In genomic region chr12:86892711-86893311, GRCm38 (mm10) we compare ENCODE assay signal across 8 mouse cellular contexts. TPM values are rescaled to one million over a fixed set of nuclear protein-coding genes. Genes with fewer than 3 reads are reported as not detected.
A peak's percentile ranks its signal among the peaks of the same experiment; 100 is the strongest.
DNase-seq lines count a peak whose midpoint lies in the region; ATAC-seq and TF ChIP-seq lines count a peak whose summit lies in the region.

No protein-coding gene starts in this region.

- H3K4me1 ChIP-seq in kidney, embryonic 15.5 days, result peaks cover 93% of the 10 kb centered on the region
- H3K4me1 ChIP-seq in heart, embryonic 15.5 days (replicated peaks), result peaks cover 92% of the 10 kb centered on the region
- H3K4me1 ChIP-seq in liver, embryonic 13.5 days (replicated peaks), result peaks cover 93% of the 10 kb centered on the region
- H3K4me1 ChIP-seq in small intestine, adult 2 months (ENCODE audit: control insufficient read depth, insufficient read depth, insufficient read length, low read length), result peaks cover 32% of the 10 kb centered on the region

- DNase-seq in kidney, adult 9 months, result no peak
- DNase-seq in adrenal gland, postnatal 36 days, result peak; percentile 42 to 61
- no peak for DNase-seq in liver, embryonic 13.5 days
- DNase-seq in ovary, postnatal 10 days (ENCODE audit: low spot score), result no peak

- no peaks in the 10 kb centered on the region for H3K27me3 ChIP-seq in kidney, embryonic 15.5 days
- no peaks in the 10 kb centered on the region for H3K27me3 ChIP-seq in heart, embryonic 15.5 days
- H3K27me3 ChIP-seq in liver, embryonic 13.5 days, result peaks cover 43% of the 10 kb centered on the region
- no peaks in the 10 kb centered on the region for H3K27me3 ChIP-seq in small intestine, adult 2 months (ENCODE audit: control insufficient read depth, insufficient read depth, low read length)

- no peaks in the 10 kb centered on the region for H3K9me3 ChIP-seq in kidney, embryonic 15.5 days (replicated peaks)
- no peaks in the 10 kb centered on the region for H3K9me3 ChIP-seq in heart, embryonic 15.5 days (replicated peaks)
- no peaks in the 10 kb centered on the region for H3K9me3 ChIP-seq in liver, embryonic 13.5 days (replicated peaks)

- H3K4me2 ChIP-seq in kidney, embryonic 15.5 days, result peak overlapping the region; percentile 68
- H3K4me2 ChIP-seq in heart, embryonic 15.5 days, result peak overlapping the region; percentile 86
- peak overlapping the region; percentile 84 for H3K4me2 ChIP-seq in liver, embryonic 13.5 days

- H3K4me3 ChIP-seq in kidney, embryonic 15.5 days (replicated peaks), result peak overlapping the region; percentile 42
- H3K4me3 ChIP-seq in heart, embryonic 15.5 days, result peak overlapping the region; percentile 53
- peak overlapping the region; percentile 58 for H3K4me3 ChIP-seq in liver, embryonic 13.5 days (replicated peaks)
- H3K4me3 ChIP-seq in small intestine, adult 2 months (ENCODE audit: low read depth, low read length), result peak overlapping the region; percentile 62; the same call in 1 of the 2 replicates

- 2% methylated on average over 18 of the region's 18 CpGs for WGBS in kidney, embryonic 15.5 days
- WGBS in heart, embryonic 15.5 days, result 5% methylated on average over 18 of the region's 18 CpGs
- WGBS in liver, embryonic 13.5 days (ENCODE audit: insufficient replicate concordance), result 2% methylated on average over 18 of the region's 18 CpGs
- 4% methylated on average over 18 of the region's 18 CpGs for WGBS in small intestine, adult 2 months

- H3K36me3 ChIP-seq in kidney, embryonic 15.5 days, result no peaks in the 10 kb centered on the region
- no peaks in the 10 kb centered on the region for H3K36me3 ChIP-seq in heart, embryonic 15.5 days
- H3K36me3 ChIP-seq in liver, embryonic 13.5 days, result no peaks in the 10 kb centered on the region
- H3K36me3 ChIP-seq in small intestine, adult 2 months (ENCODE audit: control insufficient read depth, insufficient read depth, low read length), result no peaks in the 10 kb centered on the region

- ATAC-seq in kidney, embryonic 15.5 days (replicated peaks; ENCODE audit: low FRiP score), result no peak
- no peak for ATAC-seq in heart, embryonic 15.5 days (replicated peaks; ENCODE audit: insufficient number of reproducible peaks, insufficient read depth, low FRiP score, low read depth)
- ATAC-seq in liver, embryonic 13.5 days (ENCODE audit: low read depth), result no peak
- ATAC-seq in cerebellum, adult (ENCODE audit: insufficient number of reproducible peaks, low FRiP score, low TSS enrichment), result no peak

- no peak for TF ChIP-seq POLR2A in small intestine, adult 2 months (IDR thresholded peaks at IDR 0.05; ENCODE audit: low read depth, low read length)

- no peak for TF ChIP-seq CTCF in small intestine, adult 2 months (IDR thresholded peaks at IDR 0.05; ENCODE audit: extremely low read depth, insufficient read length, insufficient replicate concordance, low read depth, low read length)

- no peak overlapping the region; the same call in 1 of the 2 replicates for H3K9ac ChIP-seq in kidney, embryonic 15.5 days
- H3K9ac ChIP-seq in heart, embryonic 15.5 days, result peak overlapping the region; percentile 56; the same call in 1 of the 2 replicates
- H3K9ac ChIP-seq in liver, embryonic 13.5 days, result peak overlapping the region; percentile 65; the same call in 1 of the 2 replicates

- H3K27ac ChIP-seq in kidney, embryonic 15.5 days, result peak overlapping the region; percentile 100
- peak overlapping the region; percentile 100 for H3K27ac ChIP-seq in heart, embryonic 15.5 days
- peak overlapping the region; percentile 93 for H3K27ac ChIP-seq in liver, embryonic 13.5 days
- peak overlapping the region; percentile 92 for H3K27ac ChIP-seq in small intestine, adult 2 months (ENCODE audit: insufficient read depth, low read depth, low read length)

RNA-seq across cellular contexts. Expression of gene Irf2bpl, which starts 8.2 kb away (rescaled TPM):
- polyA plus RNA-seq in kidney, embryonic 15.5 days (2015; fragmentation: Nextera tagmentation; extraction: Ambion mirVana), result 40.7 and 43.9 TPM in 2 replicates
- total RNA-seq in adrenal gland, postnatal 36 days (2021), result 10 to 100 TPM; 47.3 to 64.5 TPM
- 40.1 and 41.7 TPM in 2 replicates for polyA plus RNA-seq in heart, embryonic 15.5 days (2015; fragmentation: Nextera tagmentation; extraction: Ambion mirVana)
- 2.8 and 3.0 TPM in 2 replicates for polyA plus RNA-seq in liver, embryonic 13.5 days (2015; fragmentation: Nextera tagmentation; extraction: Ambion mirVana)
- polyA plus RNA-seq in small intestine, adult 2 months (2012; rRNA removed), result 17.5 and 30.5 TPM in 2 replicates

RNA-seq across cellular contexts. Expression of gene Cipc, which starts 54.0 kb away (rescaled TPM):
- 20.9 and 22.7 TPM in 2 replicates for polyA plus RNA-seq in kidney, embryonic 15.5 days (2015; fragmentation: Nextera tagmentation; extraction: Ambion mirVana)
- 10 to 100 TPM; 24.4 to 24.7 TPM for total RNA-seq in adrenal gland, postnatal 36 days (2021)
- polyA plus RNA-seq in heart, embryonic 15.5 days (2015; fragmentation: Nextera tagmentation; extraction: Ambion mirVana), result 18.7 and 23.4 TPM in 2 replicates
- polyA plus RNA-seq in liver, embryonic 13.5 days (2015; fragmentation: Nextera tagmentation; extraction: Ambion mirVana), result 11.6 and 13.6 TPM in 2 replicates
- 7.9 and 16.3 TPM in 2 replicates for polyA plus RNA-seq in small intestine, adult 2 months (2012; rRNA removed)

Comparison
In these comparisons a context has a peak if more than half of its experiments do, and no peak if none do; other contexts are left out.
1. DNase-seq: peak in adrenal gland, postnatal 36 days (2 of 2); none in kidney, adult 9 months (single experiment), liver, embryonic 13.5 days (single experiment) and ovary, postnatal 10 days (single experiment).
2. Peak in every context shown above with its lines, with median percentiles within 50 percentile points of each other: H3K27ac ChIP-seq, H3K4me2 ChIP-seq and H3K4me3 ChIP-seq.